Mouse (Mus musculus): ENCODE results near the gene Gm49661.

DNA sequence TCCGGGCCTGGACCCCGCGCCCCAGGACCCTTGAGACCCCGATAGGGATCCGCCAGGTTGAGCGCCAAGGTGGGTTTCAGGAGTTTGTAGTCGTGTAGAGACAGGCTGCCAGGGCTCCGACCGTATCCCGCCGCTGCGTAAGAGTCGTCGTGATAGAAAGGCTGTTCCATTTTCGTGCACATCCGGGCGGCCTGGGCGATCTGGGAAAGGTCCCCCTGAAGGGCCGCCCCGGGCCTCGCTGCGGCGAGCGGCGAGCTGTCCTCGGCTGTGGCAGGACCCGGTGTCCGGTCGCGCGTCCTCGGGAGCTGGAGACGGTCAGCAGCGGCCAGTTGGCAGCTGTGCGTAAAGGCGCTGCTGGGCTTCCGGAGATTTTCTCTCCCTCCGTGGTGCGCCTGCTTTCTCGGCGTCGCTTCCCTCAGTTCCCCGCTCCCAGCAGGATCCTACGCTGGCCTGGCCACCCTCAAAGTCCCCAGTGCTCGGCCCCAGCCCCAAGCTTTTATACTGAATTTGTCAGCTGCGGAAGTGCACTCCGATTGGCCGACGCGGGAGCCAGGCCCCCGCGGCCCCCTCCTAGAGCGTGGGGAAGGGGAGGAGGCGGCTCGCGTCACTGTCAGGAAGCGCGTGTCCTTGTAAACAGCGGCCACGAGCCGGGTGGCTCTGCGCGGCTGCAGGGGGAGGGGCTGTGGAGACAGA is 9.2 kb upstream of the Gm49661 start, which contains the start of gene Junb:
- no peak for TF ChIP-seq CTCF (IDR thresholded peaks at IDR 0.05; ENCODE audit: low read depth)
- peak; percentile 74 for TF ChIP-seq EP300 (optimal IDR thresholded peaks at IDR 0.05)
